Mouse (Mus musculus) CH12.LX (cell line): ENCODE results near the gene Cbx4. TPM values are rescaled to one million over a fixed set of nuclear protein-coding genes. Genes with fewer than 3 reads are reported as not detected.

Experiments used
- DNase-seq: peaks from one replicate; pipeline ENCODE4 v3.0.0-alpha.2; 2013; ENCODE audit errors: extremely low read depth
- H3K27ac ChIP-seq: 2 replicates; pipeline ENCODE4 v1.5.1; 2012; ENCODE audit warnings: low read depth, mild to moderate bottlenecking, control low read depth, moderate library complexity; ENCODE audit not compliant: insufficient read depth
- H3K27me3 ChIP-seq: replicated peaks from 2 replicates; pipeline ENCODE3; 2012; ENCODE audit warnings: inconsistent platforms
- H3K36me3 ChIP-seq, 2 experiments: replicated peaks in 1 of 2; 2 replicates each; pipeline versions ENCODE3 to v1.6.1; 2012; ENCODE audit warnings: inconsistent platforms in 1 of 2, low read length in 1 of 2, mild to moderate bottlenecking in 1 of 2, mixed read lengths in 1 of 2, moderate library complexity in 1 of 2; ENCODE audit not compliant: control insufficient read depth in 1 of 2, insufficient read depth in 1 of 2
- H3K4me1 ChIP-seq, 2 experiments: 2 replicates each; pipeline ENCODE4 v1.6.1; 2012; ENCODE audit warnings: inconsistent platforms in 1 of 2, moderate library complexity in 1 of 2; ENCODE audit not compliant: insufficient read depth in 2 of 2, control insufficient read depth in 1 of 2
- H3K4me2 ChIP-seq: 2 replicates; pipeline ENCODE4 v1.6.1; 2012; ENCODE audit warnings: low read depth, mild to moderate bottlenecking, control low read depth; ENCODE audit not compliant: poor library complexity, insufficient read depth, severe bottlenecking
- H3K4me3 ChIP-seq, 3 experiments: fragments of 150-350 bp in 1 of 3; sonication (generic) in 1 of 3; replicated peaks in 1 of 3; 2 replicates each; pipeline versions ENCODE3 to v1.5.1; 2011 to 2012; ENCODE audit warnings: low read depth in 2 of 3, low read length in 2 of 3, mild to moderate bottlenecking in 2 of 3, moderate library complexity in 2 of 3, control low read depth in 1 of 3, improper control_type of control experiment in 1 of 3, inconsistent platforms in 1 of 3, mixed read lengths in 1 of 3; ENCODE audit not compliant: poor library complexity in 1 of 3
- H3K79me2 ChIP-seq: replicated peaks from 2 replicates; pipeline ENCODE4 v1.6.1; 2012; ENCODE audit warnings: mild to moderate bottlenecking, moderate library complexity; ENCODE audit not compliant: control insufficient read depth, poor library complexity, insufficient read depth, severe bottlenecking; ENCODE audit errors: extremely low read depth
- H3K9ac ChIP-seq: 2 replicates; pipeline ENCODE4 v1.6.1; 2012; ENCODE audit warnings: low read depth, mild to moderate bottlenecking, control low read depth, moderate library complexity; ENCODE audit not compliant: insufficient read depth
- H3K9me3 ChIP-seq: replicated peaks from 2 replicates; pipeline ENCODE3; 2012; ENCODE audit warnings: low read length, inconsistent platforms, mixed read lengths
- BHLHE40 ChIP-seq: IDR thresholded peaks from 2 replicates; pipeline ENCODE4 v1.6.1; 2011; ENCODE audit warnings: mild to moderate bottlenecking, low read depth, low read length, improper control_type of control experiment
- CHD1 ChIP-seq: IDR thresholded peaks from 2 replicates; pipeline ENCODE4 v1.6.1; 2012; ENCODE audit warnings: low read depth, low read length, improper control_type of control experiment, inconsistent platforms
- CHD2 ChIP-seq: IDR thresholded peaks from 2 replicates; pipeline ENCODE4 v1.6.1; 2011; ENCODE audit warnings: low read length, improper control_type of control experiment
- CTCF ChIP-seq, 2 experiments: IDR thresholded peaks in 1 of 2; conservative IDR thresholded peaks in 1 of 2; 2 replicates each; pipeline ENCODE4 v1.5.1; 2011 to 2012; ENCODE audit warnings: low read depth in 2 of 2, low read length in 2 of 2, improper control_type of control experiment in 1 of 2, inconsistent platforms in 1 of 2, mild to moderate bottlenecking in 1 of 2, moderate library complexity in 1 of 2
- E2F4 ChIP-seq: IDR thresholded peaks from 2 replicates; pipeline ENCODE4 v1.6.1; 2011; ENCODE audit warnings: low read depth, low read length, improper control_type of control experiment; ENCODE audit not compliant: insufficient replicate concordance
- ELF1 ChIP-seq: IDR thresholded peaks from 2 replicates; pipeline ENCODE4 v1.6.1; 2014; ENCODE audit warnings: low read depth, mild to moderate bottlenecking, inconsistent platforms, low read length, improper control_type of control experiment
- EP300 ChIP-seq: IDR thresholded peaks from 2 replicates; pipeline ENCODE4 v1.6.1; 2011; ENCODE audit warnings: low read length, improper control_type of control experiment
- ETS1 ChIP-seq: conservative IDR thresholded peaks from 2 replicates; pipeline ENCODE4 v1.6.1; 2012; ENCODE audit warnings: low read depth, mild to moderate bottlenecking, inconsistent platforms, low read length, improper control_type of control experiment, moderate library complexity
- GABPA ChIP-seq: IDR thresholded peaks from 2 replicates; pipeline ENCODE4 v1.6.1; 2012; ENCODE audit warnings: low read depth, low read length, improper control_type of control experiment, inconsistent platforms; ENCODE audit not compliant: insufficient replicate concordance
- HCFC1 ChIP-seq: IDR thresholded peaks from 2 replicates; pipeline ENCODE4 v1.6.1; 2012; ENCODE audit warnings: low read depth, mild to moderate bottlenecking, inconsistent platforms, low read length, improper control_type of control experiment
- IRF4 ChIP-seq: IDR thresholded peaks from 2 replicates; pipeline ENCODE4 v1.6.1; 2014; ENCODE audit warnings: low read depth, mild to moderate bottlenecking, inconsistent platforms, low read length, improper control_type of control experiment
- JUN ChIP-seq: IDR thresholded peaks from 2 replicates; pipeline ENCODE4 v1.6.1; 2011; ENCODE audit warnings: low read depth, mild to moderate bottlenecking, low read length, improper control_type of control experiment, moderate library complexity; ENCODE audit not compliant: insufficient read depth
- JUND ChIP-seq: conservative IDR thresholded peaks from 2 replicates; pipeline ENCODE4 v1.6.1; 2011; ENCODE audit warnings: low read depth, low read length, improper control_type of control experiment
- KAT2A ChIP-seq: IDR thresholded peaks from 2 replicates; pipeline ENCODE4 v1.6.1; 2012; ENCODE audit warnings: low read length, improper control_type of control experiment, inconsistent platforms; ENCODE audit not compliant: insufficient replicate concordance
- MAFK ChIP-seq: IDR thresholded peaks from 2 replicates; pipeline ENCODE4 v1.6.1; 2011; ENCODE audit warnings: low read length, improper control_type of control experiment; ENCODE audit not compliant: insufficient replicate concordance
- MAX ChIP-seq: IDR thresholded peaks from 2 replicates; pipeline ENCODE4 v1.6.1; 2011; ENCODE audit warnings: low read length, improper control_type of control experiment
- MAZ ChIP-seq: IDR thresholded peaks from 2 replicates; pipeline ENCODE4 v1.6.1; 2012; ENCODE audit warnings: low read depth, mild to moderate bottlenecking, inconsistent platforms, low read length, improper control_type of control experiment, moderate library complexity
- MEF2A ChIP-seq: IDR thresholded peaks from 2 replicates; pipeline ENCODE4 v1.6.1; 2014; ENCODE audit warnings: low read depth, mild to moderate bottlenecking, inconsistent platforms, low read length, improper control_type of control experiment, borderline replicate concordance
- MXI1 ChIP-seq: IDR thresholded peaks from 2 replicates; pipeline ENCODE4 v1.6.1; 2011; ENCODE audit warnings: mild to moderate bottlenecking, low read depth, low read length, improper control_type of control experiment
- MYC ChIP-seq: IDR thresholded peaks from 2 replicates; pipeline ENCODE4 v1.6.1; 2011; ENCODE audit warnings: low read depth, mild to moderate bottlenecking, improper control_type of control experiment, low read length
- NELFE ChIP-seq: IDR thresholded peaks from 2 replicates; pipeline ENCODE4 v1.6.1; 2011; ENCODE audit warnings: low read depth, low read length, improper control_type of control experiment
- NRF1 ChIP-seq: IDR thresholded peaks from 2 replicates; pipeline ENCODE4 v1.6.1; 2014; ENCODE audit warnings: low read depth, mild to moderate bottlenecking, inconsistent platforms, low read length, improper control_type of control experiment, moderate library complexity
- PAX5 ChIP-seq: IDR thresholded peaks from 2 replicates; pipeline ENCODE4 v1.6.1; 2012; ENCODE audit warnings: low read length, inconsistent platforms, mixed read lengths
- POLR2A ChIP-seq: IDR thresholded peaks from 2 replicates; pipeline ENCODE4 v1.6.1; 2011; ENCODE audit warnings: low read depth, mild to moderate bottlenecking, improper control_type of control experiment, low read length
- POLR2AphosphoS2 ChIP-seq: IDR thresholded peaks from 2 replicates; pipeline ENCODE4 v1.6.1; 2011; ENCODE audit warnings: low read depth, low read length, improper control_type of control experiment
- RAD21 ChIP-seq: IDR thresholded peaks from 2 replicates; pipeline ENCODE4 v1.6.1; 2011; ENCODE audit warnings: low read depth, mild to moderate bottlenecking, low read length, improper control_type of control experiment, moderate library complexity
- RCOR1 ChIP-seq: conservative IDR thresholded peaks from 2 replicates; pipeline ENCODE4 v1.6.1; 2012; ENCODE audit warnings: low read depth, mild to moderate bottlenecking, inconsistent platforms, low read length, improper control_type of control experiment
- SIN3A ChIP-seq: IDR thresholded peaks from 2 replicates; pipeline ENCODE4 v1.6.1; 2012; ENCODE audit warnings: low read length, improper control_type of control experiment, inconsistent platforms
- SMC3 ChIP-seq: IDR thresholded peaks from 2 replicates; pipeline ENCODE4 v1.6.1; 2011; ENCODE audit warnings: low read depth, low read length, improper control_type of control experiment
- TBP ChIP-seq: conservative IDR thresholded peaks from 2 replicates; pipeline ENCODE4 v1.6.1; 2011; ENCODE audit warnings: low read depth, low read length, improper control_type of control experiment
- TCF12 ChIP-seq: IDR thresholded peaks from 2 replicates; pipeline ENCODE4 v1.6.1; 2014; ENCODE audit warnings: low read depth, mild to moderate bottlenecking, inconsistent platforms, low read length, improper control_type of control experiment
- UBTF ChIP-seq: IDR thresholded peaks from 2 replicates; pipeline ENCODE4 v1.6.1; 2012; ENCODE audit warnings: low read depth, mild to moderate bottlenecking, inconsistent platforms, low read length, improper control_type of control experiment, moderate library complexity
- USF1 ChIP-seq: IDR thresholded peaks from 2 replicates; pipeline ENCODE4 v1.6.1; 2014; ENCODE audit warnings: low read depth, mild to moderate bottlenecking, inconsistent platforms, low read length, improper control_type of control experiment
- USF2 ChIP-seq: conservative IDR thresholded peaks from 2 replicates; pipeline ENCODE4 v1.6.1; 2011; ENCODE audit warnings: low read depth, low read length, improper control_type of control experiment
- ZC3H11A ChIP-seq: IDR thresholded peaks from 2 replicates; pipeline ENCODE4 v1.6.1; 2012; ENCODE audit warnings: low read depth, mild to moderate bottlenecking, inconsistent platforms, low read length, improper control_type of control experiment
- ZKSCAN1 ChIP-seq: IDR thresholded peaks from 2 replicates; pipeline ENCODE4 v1.6.1; 2012; ENCODE audit warnings: low read depth, inconsistent platforms, low read length, improper control_type of control experiment, borderline replicate concordance
- ZMIZ1 ChIP-seq: IDR thresholded peaks from 2 replicates; pipeline ENCODE4 v1.6.1; 2012; ENCODE audit warnings: low read depth, mild to moderate bottlenecking, inconsistent platforms, low read length, improper control_type of control experiment
- ZNF384 ChIP-seq: IDR thresholded peaks from 2 replicates; pipeline ENCODE4 v1.6.1; 2012; ENCODE audit warnings: low read depth, low read length, improper control_type of control experiment, inconsistent platforms
- dilution Hi-C: fragments of 300-500 bp; cut with MboI; formaldehyde crosslinking; loops from 2 replicates; pipeline ENCODE4 v1.14.3; 2020; ENCODE audit warnings: low sequenced_read_pairs; ENCODE audit not compliant: extremely low pct_unique_long_range_greater_than_20kb, extremely low pct_ligation_motif_present
- in situ Hi-C: fragments of 300-500 bp; cut with MboI; formaldehyde crosslinking; loops from 3 replicates; pipeline ENCODE4 v1.14.3; 2019; ENCODE audit warnings: low sequenced_read_pairs, low pct_ligation_motif_present, low pct_unique_long_range_greater_than_20kb, mixed read lengths
- polyA plus RNA-seq: library from polyadenylated mRNA; unstranded; fragments of >175 nt; gene quantifications from 2 replicates; pipeline ENCODE4 v1.2.1, GENCODE M21; 2012; ENCODE audit warnings: low read depth; ENCODE audit not compliant: insufficient read length
- total RNA-seq, 2 experiments: library from RNA; depleted of rRNA; stranded (reverse); fragments of 300-350 nt in 1 of 2; fragments of >200 nt in 1 of 2; gene quantifications; 2 replicates each; pipeline ENCODE4 v1.2.3; 2012 to 2014

Gene Cbx4
- total and polyA plus RNA-seq, 3 experiments = 15.0 to 40.4 (median 26.0) TPM

DNA sequence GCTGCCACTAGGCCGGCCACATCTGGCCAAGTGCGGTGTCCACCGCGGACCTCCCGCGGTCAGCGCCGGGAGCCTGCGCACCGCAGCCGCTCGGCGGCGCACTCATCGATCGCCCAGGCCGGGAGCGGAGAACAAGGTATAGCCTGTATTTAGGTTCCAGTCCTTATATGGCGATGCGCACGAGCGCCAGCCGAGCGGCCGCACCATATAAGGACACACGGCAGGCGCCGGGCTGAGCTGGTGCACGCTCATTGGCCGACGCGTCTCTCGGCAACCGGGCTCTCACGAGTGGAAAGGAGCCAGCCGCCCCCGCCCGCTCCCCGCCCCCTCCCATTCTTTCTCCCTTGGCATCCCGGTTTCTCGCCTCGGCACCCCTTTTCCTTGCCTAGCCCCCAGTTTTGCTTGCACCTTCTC is 32.8 kb downstream of the Cbx4 start:
- dilution Hi-C loops (no loop called here), in situ Hi-C loops (loop anchor here (5.0 kb wide), 2 partner anchors 39 to 134 kb away; no protein-coding TSS in a partner anchor)
- H3K4me2 ChIP-seq = peak overlapping the region; percentile 94
- H3K4me3 ChIP-seq = peak overlapping the region in 1 of 3 experiments; percentile 28
- H3K9me3 ChIP-seq = peaks cover 27% of the 10 kb centered on the region
- H3K79me2 ChIP-seq = no peaks in the 10 kb centered on the region
- peaks cover 20 to 70% of the 10 kb centered on the region in 2 experiments for H3K4me1 ChIP-seq
- H3K9ac ChIP-seq = no peak overlapping the region; the same call in 1 of the 2 replicates
- 0 out of 2 replicates have a peak, but pooled peaks have one; percentile 9 for TF ChIP-seq MAX
- TF ChIP-seq NELFE = no peak
- TF ChIP-seq TBP = 0 out of 2 replicates have a peak, but pooled peaks have one; percentile 14
- no peak for TF ChIP-seq ZC3H11A
- TF ChIP-seq BHLHE40 = peak; percentile 97
- no peak for TF ChIP-seq USF1
- TF ChIP-seq ETS1 = no peak
- TF ChIP-seq ZMIZ1 = 0 out of 2 replicates have a peak, but pooled peaks have one; percentile 2
- no peak; the same call in 1 of the 2 replicates for TF ChIP-seq RAD21
- TF ChIP-seq GABPA = no peak
- no peak for TF ChIP-seq ZNF384
- no peak for TF ChIP-seq UBTF
- no peak for TF ChIP-seq USF2
- no peak for TF ChIP-seq MEF2A
- TF ChIP-seq EP300 = no peak
- no peak for TF ChIP-seq CHD1
- TF ChIP-seq ELF1 = no peak
- TF ChIP-seq JUND = no peak
- 0 out of 2 replicates have a peak, but pooled peaks have one; percentile 22 for TF ChIP-seq SMC3
- peak; percentile 61; the same call in 1 of the 2 replicates for TF ChIP-seq SIN3A
- no peak; the same call in 1 of the 2 replicates for TF ChIP-seq CHD2
- TF ChIP-seq RCOR1 = no peak
- TF ChIP-seq MAFK = no peak
- TF ChIP-seq POLR2A = peak; percentile 55
- TF ChIP-seq IRF4 = peak; percentile 18; the same call in 1 of the 2 replicates
- TF ChIP-seq HCFC1 = no peak
- no peak for TF ChIP-seq MYC
- no peak for TF ChIP-seq E2F4
- TF ChIP-seq CTCF (conservative IDR thresholded peaks at IDR 0.05 in 1 of 2, IDR thresholded peaks at IDR 0.05 in 1 of 2; ENCODE audit: low read depth in 2 of 2, low read length in 2 of 2) = peak in 1 of 2 experiments; percentile 47; a peak in 2 of 4 replicates
- peak; percentile 80 for TF ChIP-seq MXI1
- no peak for TF ChIP-seq JUN
- TF ChIP-seq MAZ = peak; percentile 87
- TF ChIP-seq ZKSCAN1 = no peak
- no peak for TF ChIP-seq KAT2A
- TF ChIP-seq POLR2AphosphoS2 = no peak
- TF ChIP-seq TCF12 = no peak; the same call in 1 of the 2 replicates
- peak; percentile 66 for TF ChIP-seq NRF1
- TF ChIP-seq PAX5 = no peak
- no peak overlapping the region for H3K27ac ChIP-seq
- DNase-seq = peak; percentile 78
- H3K36me3 ChIP-seq = no peaks in the 10 kb centered on the region
- H3K27me3 ChIP-seq = peaks cover 98% of the 10 kb centered on the region
